Mouse (Mus musculus) embryonic fibroblast, embryonic 13.5 days (primary cell): ENCODE data around the gene Myom3.
A peak's percentile ranks its signal among the peaks of the same experiment; 100 is the strongest.

Experiments used
- CTCF ChIP-seq: IDR thresholded peaks from 2 replicates; pipeline ENCODE4 v1.5.1; 2011; ENCODE audit warnings: mild to moderate bottlenecking, control low read depth, low read length, moderate library complexity, borderline replicate concordance; ENCODE audit not compliant: insufficient read depth
- POLR2A ChIP-seq: IDR thresholded peaks from 2 replicates; pipeline ENCODE4 v1.6.1; 2011; ENCODE audit warnings: low read depth, mild to moderate bottlenecking, control low read depth, low read length, moderate library complexity

DNA sequence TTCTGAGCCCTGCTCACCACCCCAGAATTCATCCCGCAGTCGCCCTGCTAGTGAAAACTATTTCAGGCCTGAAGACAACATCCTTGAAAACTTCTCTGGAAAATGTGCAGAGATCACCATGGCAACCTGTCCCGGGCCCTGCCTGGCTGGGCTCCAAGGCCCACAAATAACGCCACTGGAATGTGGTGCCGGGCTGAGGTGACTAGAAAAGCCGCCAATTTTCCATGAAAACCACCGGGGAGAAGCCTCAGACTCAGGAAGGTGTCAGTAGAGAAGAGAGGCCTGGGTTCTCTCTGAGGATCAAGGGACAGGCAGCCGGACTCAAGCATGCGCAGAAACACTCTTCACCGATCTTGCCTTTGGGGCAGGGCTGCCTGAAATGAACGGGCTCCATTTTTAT, 69.0 kb downstream of the Myom3 start:
- TF ChIP-seq CTCF (no peak), POLR2A (0 out of 2 replicates have a peak, but pooled peaks have one; percentile 39)
